Mouse (Mus musculus) ES-E14 (cell line): ENCODE data around the gene Lrrc23.

Experiments
- HCFC1 ChIP-seq: IDR thresholded peaks from 2 replicates; pipeline ENCODE4 v1.6.1; 2012; ENCODE audit warnings: low read length, inconsistent platforms, borderline replicate concordance; ENCODE audit not compliant: insufficient read depth
- MAFK ChIP-seq: IDR thresholded peaks from 2 replicates; pipeline ENCODE4 v1.6.1; 2014; ENCODE audit warnings: mild to moderate bottlenecking, low read depth, low read length, inconsistent platforms; ENCODE audit not compliant: insufficient read depth
- ZC3H11A ChIP-seq: IDR thresholded peaks from 2 replicates; pipeline ENCODE4 v1.6.1; 2012; ENCODE audit warnings: low read depth, mild to moderate bottlenecking, inconsistent platforms, low read length, borderline replicate concordance

DNA sequence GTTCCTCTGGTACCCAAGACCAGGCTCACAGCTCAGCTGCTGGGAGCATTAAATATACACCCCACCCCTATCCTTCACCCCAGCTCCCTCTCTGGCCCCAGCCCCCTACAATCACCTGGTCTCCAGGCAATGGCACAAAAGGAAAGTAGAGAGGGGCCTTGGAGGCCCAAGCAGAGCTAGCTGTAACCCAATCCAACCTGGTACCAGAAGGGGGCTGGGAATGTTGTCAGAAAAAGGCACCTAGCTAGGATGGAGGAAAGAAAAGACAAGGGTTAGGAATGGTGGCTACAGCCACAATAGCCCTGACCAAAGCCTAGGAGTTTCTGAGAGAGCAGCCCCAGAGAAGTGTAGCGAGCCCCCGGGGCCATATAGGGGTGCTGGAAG, 20.7 kb downstream of the Lrrc23 start:
- no peak for TF ChIP-seq ZC3H11A
- TF ChIP-seq MAFK = no peak
- no peak for TF ChIP-seq HCFC1
